Mouse (Mus musculus) kidney, embryonic 14.5 days (tissue): ENCODE measurements at regions not wholly inside any gene's neighbourhood (a gene's known extent, or its start where the extent isn't known, plus 50 kb on each side); places are given as distances from the start of the nearest gene placed in this dataset.

Source experiments
- ATAC-seq: fragments of 200-750 bp; cut with Nextera tagmentation; 2 replicates; pipeline ENCODE4 v1.8.0; 2017; ENCODE audit warnings: moderate number of reproducible peaks, mild to moderate bottlenecking, moderate TSS enrichment, moderate library complexity; ENCODE audit not compliant: low FRiP score, low TSS enrichment
- H3K27ac ChIP-seq: fragments of 300-500 bp; sonication (generic); 2 replicates; pipeline ENCODE4 v1.5.1; 2014; ENCODE audit warnings: low read depth, mild to moderate bottlenecking, low read length, moderate library complexity, mixed read lengths
- H3K27me3 ChIP-seq: fragments of 300-500 bp; sonication (generic); 2 replicates; pipeline ENCODE4 v1.6.1; 2014; ENCODE audit warnings: mild to moderate bottlenecking, low read length; ENCODE audit not compliant: control insufficient read depth, insufficient read depth
- H3K36me3 ChIP-seq: fragments of 300-500 bp; sonication (generic); 2 replicates; pipeline ENCODE4 v1.6.1; 2014; ENCODE audit warnings: low read length, mixed read lengths; ENCODE audit not compliant: control insufficient read depth, insufficient read depth
- H3K4me1 ChIP-seq: fragments of 300-500 bp; sonication (generic); 2 replicates; pipeline ENCODE4 v1.6.1; 2014; ENCODE audit warnings: low read length, mixed read lengths; ENCODE audit not compliant: control insufficient read depth, insufficient read depth
- H3K4me2 ChIP-seq: fragments of 300-500 bp; sonication (generic); replicated peaks from 2 replicates; pipeline ENCODE4 v1.6.1; 2014; ENCODE audit warnings: low read depth, mild to moderate bottlenecking, low read length
- H3K4me3 ChIP-seq: fragments of 300-500 bp; sonication (generic); 2 replicates; pipeline ENCODE4 v1.5.1; 2014; ENCODE audit warnings: mild to moderate bottlenecking, low read length
- H3K9ac ChIP-seq: fragments of 300-500 bp; sonication (generic); 2 replicates; pipeline ENCODE4 v1.6.1; 2014; ENCODE audit warnings: low read depth, mild to moderate bottlenecking, low read length, moderate library complexity
- H3K9me3 ChIP-seq: fragments of 300-500 bp; sonication (generic); 2 replicates; pipeline ENCODE4 v1.6.1; 2016; ENCODE audit warnings: low read length; ENCODE audit not compliant: control insufficient read depth
- WGBS: fragments of 180-500 bp; shearing (Covaris S2); extraction: QIAGEN DNeasy Blood & Tissue Kit; methylation state at CpG from one replicate; pipeline ENCODE4 v1.1.7; 2014; 5-methylcytosine and 5-hydroxymethylcytosine counted together

GRCm38 (mm10) chr3:148422720-148423119 lies 567.6 kb downstream of the Adgrl2 start:
- H3K36me3 ChIP-seq: no peaks in the 10 kb centered on the region
- no peaks in the 10 kb centered on the region for H3K9me3 ChIP-seq
- WGBS: 18% methylated on average over 3 of the region's 3 CpGs
- no peak overlapping the region for H3K27ac ChIP-seq
- no peak overlapping the region for H3K9ac ChIP-seq
- no peak overlapping the region for H3K4me3 ChIP-seq
- ATAC-seq: no peak
- no peaks in the 10 kb centered on the region for H3K27me3 ChIP-seq
- H3K4me2 ChIP-seq: no peak overlapping the region
- H3K4me1 ChIP-seq: no peaks in the 10 kb centered on the region

GRCm38 (mm10) chr3:148422205-148422604 lies 568.1 kb downstream of the Adgrl2 start:
- Histone ChIP-seq H3K4me2 (no peak overlapping the region), H3K36me3 (no peaks in the 10 kb centered on the region), H3K4me1 (no peaks in the 10 kb centered on the region), H3K9me3 (no peaks in the 10 kb centered on the region), H3K27me3 (no peaks in the 10 kb centered on the region), H3K9ac (no peak overlapping the region), H3K4me3 (no peak overlapping the region), H3K27ac (no peak overlapping the region)
- no peak for ATAC-seq
- WGBS: 41% methylated on average over 2 of the region's 2 CpGs

- H3K4me3 ChIP-seq: no peak overlapping the region
- 89% methylated on average over 5 of the region's 5 CpGs for WGBS
- H3K9ac ChIP-seq: no peak overlapping the region
- no peaks in the 10 kb centered on the region for H3K4me1 ChIP-seq
- no peak overlapping the region for H3K27ac ChIP-seq
- H3K9me3 ChIP-seq: no peaks in the 10 kb centered on the region
- H3K27me3 ChIP-seq: no peaks in the 10 kb centered on the region
- no peaks in the 10 kb centered on the region for H3K36me3 ChIP-seq
- no peak overlapping the region for H3K4me2 ChIP-seq
- no peak for ATAC-seq
These were observed 570.1 kb downstream of the Adgrl2 start for GRCm38 (mm10) chr3:148420303-148420702.

- ATAC-seq: no peak
- H3K9me3 ChIP-seq: no peaks in the 10 kb centered on the region
- 85% methylated on average over 2 of the region's 2 CpGs for WGBS
- no peak overlapping the region for H3K9ac ChIP-seq
- no peaks in the 10 kb centered on the region for H3K27me3 ChIP-seq
- no peak overlapping the region for H3K27ac ChIP-seq
- no peak overlapping the region for H3K4me2 ChIP-seq
- no peaks in the 10 kb centered on the region for H3K36me3 ChIP-seq
- H3K4me3 ChIP-seq: no peak overlapping the region
- H3K4me1 ChIP-seq: no peaks in the 10 kb centered on the region
These were observed 570.8 kb downstream of the Adgrl2 start for GRCm38 (mm10) chr3:148419462-148420074.

GRCm38 (mm10) chr3:148418067-148418466 lies 572.3 kb downstream of the Adgrl2 start:
- H3K27ac ChIP-seq: no peak overlapping the region
- H3K9me3 ChIP-seq: no peaks in the 10 kb centered on the region
- 6% methylated on average over 6 of the region's 6 CpGs for WGBS
- H3K36me3 ChIP-seq: no peaks in the 10 kb centered on the region
- peak; percentile 89 for ATAC-seq
- H3K4me2 ChIP-seq: peak overlapping the region; percentile 15; the same call in 1 of the 2 replicates
- no peak overlapping the region for H3K9ac ChIP-seq
- H3K27me3 ChIP-seq: no peaks in the 10 kb centered on the region
- no peak overlapping the region for H3K4me3 ChIP-seq
- H3K4me1 ChIP-seq: no peaks in the 10 kb centered on the region

- 76% methylated on average over 7 of the region's 7 CpGs for WGBS
These were observed 574.9 kb downstream of the Adgrl2 start for GRCm38 (mm10) chr3:148415443-148415842.

GRCm38 (mm10) chr3:148413027-148413426 lies 577.3 kb downstream of the Adgrl2 start:
- Histone ChIP-seq H3K9ac (no peak overlapping the region), H3K36me3 (no peaks in the 10 kb centered on the region), H3K4me3 (no peak overlapping the region), H3K4me2 (no peak overlapping the region), H3K4me1 (no peaks in the 10 kb centered on the region), H3K27ac (no peak overlapping the region), H3K9me3 (no peaks in the 10 kb centered on the region), H3K27me3 (no peaks in the 10 kb centered on the region)
- no peak for ATAC-seq
- WGBS: 94% methylated on average over 1 of the region's 1 CpGs

More at GRCm38 (mm10) chr3:148415443-148415842, 574.9 kb downstream of the Adgrl2 start:
- Histone ChIP-seq H3K4me2 (no peak overlapping the region), H3K36me3 (no peaks in the 10 kb centered on the region), H3K27me3 (no peaks in the 10 kb centered on the region), H3K9me3 (no peaks in the 10 kb centered on the region), H3K27ac (no peak overlapping the region), H3K4me3 (no peak overlapping the region), H3K4me1 (no peaks in the 10 kb centered on the region), H3K9ac (no peak overlapping the region)
- ATAC-seq: no peak

GRCm38 (mm10) chr3:148412191-148412590 lies 578.2 kb downstream of the Adgrl2 start:
- Histone ChIP-seq H3K27me3 (no peaks in the 10 kb centered on the region), H3K27ac (no peak overlapping the region), H3K4me3 (no peak overlapping the region), H3K36me3 (no peaks in the 10 kb centered on the region), H3K4me1 (no peaks in the 10 kb centered on the region), H3K9me3 (no peaks in the 10 kb centered on the region), H3K9ac (no peak overlapping the region), H3K4me2 (no peak overlapping the region)
- no peak for ATAC-seq
- 81% methylated on average over 1 of the region's 1 CpGs for WGBS

- 11% methylated on average over 7 of the region's 7 CpGs for WGBS
These were observed 592.0 kb downstream of the Adgrl2 start for GRCm38 (mm10) chr3:148398349-148398748.

More at GRCm38 (mm10) chr3:148398349-148398748, 592.0 kb downstream of the Adgrl2 start:
- no peak overlapping the region for H3K4me3 ChIP-seq
- H3K4me2 ChIP-seq: no peak overlapping the region
- ATAC-seq: no peak
- H3K27me3 ChIP-seq: no peaks in the 10 kb centered on the region
- H3K27ac ChIP-seq: no peak overlapping the region
- H3K9me3 ChIP-seq: no peaks in the 10 kb centered on the region
- no peaks in the 10 kb centered on the region for H3K36me3 ChIP-seq
- H3K9ac ChIP-seq: no peak overlapping the region
- H3K4me1 ChIP-seq: no peaks in the 10 kb centered on the region
